Mouse (Mus musculus) forebrain, embryonic 12.5 days (tissue): ENCODE data around the gene Cd3e. TPM values are rescaled to one million over a fixed set of nuclear protein-coding genes. Genes with fewer than 3 reads are reported as not detected.
A peak's percentile ranks its signal among the peaks of the same experiment; 100 is the strongest.

Experiments
- ATAC-seq: fragments of 200-750 bp; cut with Nextera tagmentation; 2 replicates; pipeline ENCODE4 v1.8.0; 2017; ENCODE audit warnings: moderate TSS enrichment; ENCODE audit not compliant: low FRiP score
- H3K27ac ChIP-seq: fragments of 300-500 bp; sonication (generic); 2 replicates; pipeline ENCODE4 v1.5.1; 2016; ENCODE audit warnings: mild to moderate bottlenecking
- H3K27me3 ChIP-seq: fragments of 300-500 bp; sonication (generic); 2 replicates; pipeline ENCODE4 v1.6.1; 2016; ENCODE audit warnings: mild to moderate bottlenecking
- H3K36me3 ChIP-seq: fragments of 300-500 bp; sonication (generic); replicated peaks from 2 replicates; pipeline ENCODE4 v1.6.1; 2016; ENCODE audit warnings: mild to moderate bottlenecking
- H3K4me1 ChIP-seq: fragments of 300-500 bp; sonication (generic); 2 replicates; pipeline ENCODE4 v1.6.1; 2016
- H3K4me2 ChIP-seq: fragments of 300-500 bp; sonication (generic); 2 replicates; pipeline ENCODE4 v1.6.1; 2016; ENCODE audit warnings: mild to moderate bottlenecking, moderate library complexity
- H3K4me3 ChIP-seq: fragments of 300-500 bp; sonication (generic); replicated peaks from 2 replicates; pipeline ENCODE4 v1.5.1; 2016; ENCODE audit warnings: mild to moderate bottlenecking
- H3K9ac ChIP-seq: fragments of 300-500 bp; sonication (generic); 2 replicates; pipeline ENCODE4 v1.6.1; 2016; ENCODE audit warnings: mild to moderate bottlenecking
- H3K9me3 ChIP-seq: fragments of 300-500 bp; sonication (generic); 2 replicates; pipeline ENCODE4 v1.6.1; 2016
- WGBS: fragments of 180-500 bp; shearing (Covaris S2); methylation state at CpG from one replicate; pipeline ENCODE4 v1.1.7; 2016; 5-methylcytosine and 5-hydroxymethylcytosine counted together
- polyA plus RNA-seq: library from polyadenylated mRNA; unstranded; fragments of >200 nt; fragmentation: Nextera tagmentation; extraction: Ambion mirVana; gene quantifications from 2 replicates; pipeline ENCODE4 v1.2.1, GENCODE M21; 2016

Cd3e gene
- not detected in 2 replicates for polyA plus RNA-seq

DNA sequence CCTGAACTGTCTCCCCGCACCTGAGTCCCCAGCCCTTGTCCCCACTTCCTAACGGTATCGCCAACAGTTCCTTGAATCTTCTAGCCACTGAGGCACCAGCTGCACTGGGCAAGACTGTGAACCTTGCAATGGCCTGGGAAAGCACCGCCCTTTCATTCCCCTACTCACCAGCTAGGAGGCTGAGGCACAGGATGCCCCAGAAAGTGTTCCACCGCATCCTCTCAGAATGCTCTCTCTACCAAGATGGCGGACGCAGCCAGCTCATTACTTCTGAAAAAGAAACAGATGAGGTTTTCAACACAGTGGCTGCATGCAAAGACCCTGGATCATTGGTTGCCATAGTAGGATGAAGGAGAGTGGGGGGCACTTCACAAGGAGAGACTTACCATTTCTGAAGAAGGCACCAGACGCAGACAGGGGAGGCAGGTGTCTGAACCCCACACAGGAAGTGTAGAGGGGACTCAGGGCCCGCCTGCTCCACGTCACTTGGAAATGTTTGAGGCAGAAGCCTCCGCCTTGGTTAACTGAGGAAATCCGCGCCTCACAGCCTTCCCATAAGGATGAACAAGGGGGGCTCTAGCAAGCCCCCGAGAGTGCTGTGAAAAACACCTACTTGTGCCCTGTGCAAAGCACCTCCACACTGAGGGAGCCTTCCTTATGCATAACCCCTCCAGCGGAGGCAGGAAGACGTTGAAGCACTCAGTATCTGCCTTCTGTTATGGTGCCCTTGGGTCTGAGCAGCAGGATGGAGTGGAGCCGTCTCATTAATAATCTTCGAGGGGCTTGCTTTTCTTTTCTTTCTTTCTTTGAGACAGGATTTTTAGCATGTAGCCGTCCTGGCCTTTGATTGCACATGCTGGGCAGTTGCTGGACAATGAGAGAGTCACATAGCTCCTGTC, at the start of gene Cd3e:
Gene Cd3e, minus strand, starts transcription at position 448 of the 899 bp plus-strand sequence.
- Histone ChIP-seq H3K36me3 (no peaks in the 10 kb centered on the region), H3K4me2 (no peak within 1 kb of the TSS), H3K9me3 (no peaks in the 10 kb centered on the region), H3K4me1 (no peaks in the 10 kb centered on the region), H3K9ac (no peak within 1 kb of the TSS), H3K4me3 (no peak within 1 kb of the TSS), H3K27ac (no peak within 1 kb of the TSS), H3K27me3 (peaks cover 6% of the 10 kb centered on the region; the same call in 1 of the 2 replicates)
- ATAC-seq, result no peak
- WGBS, result 83% methylated on average over 19 of the region's 19 CpGs

DNA sequence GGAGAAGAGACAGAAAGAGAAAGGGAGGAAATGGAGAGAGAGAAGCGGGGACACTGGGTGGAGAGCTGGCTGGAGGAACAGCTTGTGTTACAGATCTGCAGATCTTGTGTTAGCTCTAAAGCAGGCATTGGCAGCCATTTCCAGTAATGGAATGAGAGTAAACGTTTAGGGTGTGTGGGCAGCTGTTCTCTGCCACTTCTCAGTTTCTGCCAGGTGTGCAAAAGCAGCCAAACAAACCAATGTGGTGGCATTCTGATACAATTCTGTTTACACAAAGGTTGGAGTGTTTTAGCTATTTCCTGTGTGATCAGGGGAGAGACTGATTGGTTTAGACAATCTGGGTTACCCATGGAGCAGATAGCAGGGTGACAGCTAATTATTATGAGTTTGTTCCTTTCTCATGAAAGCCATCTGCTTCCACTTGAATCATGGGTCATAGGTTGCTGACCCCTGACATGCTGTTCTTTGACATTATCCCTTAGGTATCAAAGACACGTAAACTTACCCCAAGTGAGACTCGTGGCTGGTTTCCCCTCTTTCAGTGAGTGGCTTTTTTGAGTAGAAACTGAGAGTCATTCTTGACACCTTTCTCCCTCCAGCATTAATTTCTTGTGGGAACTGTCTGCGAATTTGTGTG, 49.0 kb upstream of the Cd3e start:
- peaks cover 35% of the 10 kb centered on the region for H3K27me3 ChIP-seq

DNA sequence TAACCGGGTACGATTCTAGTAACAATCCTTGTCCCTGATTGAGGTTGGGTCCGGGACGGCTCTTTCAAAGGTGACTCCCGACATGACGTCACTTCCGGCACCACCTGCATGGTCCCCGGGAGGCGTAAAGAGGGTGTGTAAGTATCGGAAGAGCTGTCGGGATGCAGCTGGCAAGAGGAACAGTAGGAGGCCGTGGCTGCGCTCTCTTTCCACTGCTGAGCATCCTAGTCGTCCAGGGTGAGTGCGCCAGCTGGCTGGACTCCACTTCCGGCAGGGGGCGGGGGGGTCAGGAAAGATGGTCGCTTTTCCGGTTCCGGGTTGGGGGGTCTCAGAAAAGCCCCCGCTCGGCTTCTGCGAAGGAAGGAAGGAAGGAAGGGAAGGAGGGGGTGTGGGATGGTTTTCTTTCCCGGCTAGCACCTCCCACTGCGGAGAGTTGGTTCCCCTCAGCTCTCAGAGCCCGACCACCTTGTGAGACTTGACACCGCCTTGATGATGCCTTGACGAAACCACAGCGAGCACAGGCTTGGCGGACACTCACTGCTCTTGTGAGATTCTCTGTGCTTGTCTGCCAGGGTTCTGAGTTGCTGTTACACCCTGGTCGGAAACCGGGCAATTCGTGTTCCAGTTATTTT, 45.8 kb upstream of the Cd3e start, which contains the start of gene Mpzl3:
Gene Mpzl3, plus strand, starts transcription at position 105 of the 632 bp plus-strand sequence.
- peak; percentile 97 for ATAC-seq
- Histone ChIP-seq H3K27ac (peak within 1 kb of the TSS; percentile 98), H3K27me3 (peaks cover 40% of the 10 kb centered on the region), H3K4me3 (peak within 1 kb of the TSS; percentile 68), H3K4me1 (peaks cover 4% of the 10 kb centered on the region), H3K4me2 (peak within 1 kb of the TSS; percentile 64), H3K9ac (peak within 1 kb of the TSS; percentile 56), H3K36me3 (no peaks in the 10 kb centered on the region), H3K9me3 (no peaks in the 10 kb centered on the region)
- WGBS, result 0% methylated on average over 33 of the region's 33 CpGs

More for the DNA sequence above, 49.0 kb upstream of the Cd3e start:
- no peaks in the 10 kb centered on the region for H3K9me3 ChIP-seq
- 51% methylated on average over 5 of the region's 5 CpGs for WGBS
- no peak overlapping the region for H3K9ac ChIP-seq
- no peak for ATAC-seq
- H3K4me2 ChIP-seq, result no peak overlapping the region
- no peak overlapping the region for H3K27ac ChIP-seq
- no peak overlapping the region for H3K4me3 ChIP-seq
- H3K4me1 ChIP-seq, result peaks cover 4% of the 10 kb centered on the region
- no peaks in the 10 kb centered on the region for H3K36me3 ChIP-seq

DNA sequence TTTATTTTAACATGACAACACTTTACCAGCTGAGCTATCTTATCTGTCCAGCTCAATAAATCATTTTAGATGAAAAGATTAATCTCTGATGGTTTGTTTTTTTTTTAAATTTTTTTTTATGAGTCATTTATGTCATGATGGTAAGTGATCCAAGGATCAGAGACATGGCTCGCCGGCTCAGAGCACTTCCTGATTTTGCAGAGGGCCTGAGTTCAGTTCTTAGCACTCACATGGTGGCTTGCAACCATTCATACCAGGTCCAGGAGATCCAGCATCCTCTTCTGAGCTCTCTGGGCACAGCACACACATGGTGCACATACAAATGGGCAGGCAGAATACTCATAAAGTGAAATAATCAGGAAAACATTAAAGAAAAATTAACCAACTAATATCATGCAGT, 40.9 kb upstream of the Cd3e start:
- H3K9ac ChIP-seq, result no peak overlapping the region
- WGBS, result 85% methylated on average over 2 of the region's 2 CpGs
- ATAC-seq, result no peak
- H3K4me3 ChIP-seq, result no peak overlapping the region
- no peaks in the 10 kb centered on the region for H3K9me3 ChIP-seq
- H3K27me3 ChIP-seq, result peaks cover 29% of the 10 kb centered on the region
- no peak overlapping the region for H3K4me2 ChIP-seq
- no peaks in the 10 kb centered on the region for H3K36me3 ChIP-seq
- no peak overlapping the region for H3K27ac ChIP-seq
- peaks cover 4% of the 10 kb centered on the region for H3K4me1 ChIP-seq

DNA sequence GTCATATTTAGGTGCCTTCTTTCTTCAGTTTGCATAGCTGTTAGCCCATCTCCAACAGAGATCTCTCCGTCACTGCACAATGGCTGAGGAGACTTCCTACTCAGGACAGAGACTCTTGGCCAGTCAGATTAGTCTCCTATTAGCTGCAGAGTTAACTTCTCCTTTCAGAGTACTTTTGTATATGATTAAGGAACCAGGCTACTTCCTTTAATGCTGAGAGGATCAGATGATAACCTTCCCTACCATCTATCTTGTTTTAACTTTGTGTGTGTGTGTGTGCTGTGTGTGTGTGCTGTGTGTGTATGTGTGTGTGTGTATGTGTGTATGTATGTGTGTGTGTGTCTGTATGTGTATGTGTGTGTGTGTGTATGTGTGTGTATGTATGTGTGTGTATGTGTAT, 40.3 kb upstream of the Cd3e start:
- no peak overlapping the region for H3K9ac ChIP-seq
- H3K4me1 ChIP-seq, result peaks cover 4% of the 10 kb centered on the region
- ATAC-seq, result no peak
- H3K9me3 ChIP-seq, result no peaks in the 10 kb centered on the region
- no peak overlapping the region for H3K27ac ChIP-seq
- WGBS, result 83% methylated on average over 1 of the region's 1 CpGs
- no peaks in the 10 kb centered on the region for H3K36me3 ChIP-seq
- H3K4me2 ChIP-seq, result no peak overlapping the region
- H3K4me3 ChIP-seq, result no peak overlapping the region
- H3K27me3 ChIP-seq, result peaks cover 29% of the 10 kb centered on the region

DNA sequence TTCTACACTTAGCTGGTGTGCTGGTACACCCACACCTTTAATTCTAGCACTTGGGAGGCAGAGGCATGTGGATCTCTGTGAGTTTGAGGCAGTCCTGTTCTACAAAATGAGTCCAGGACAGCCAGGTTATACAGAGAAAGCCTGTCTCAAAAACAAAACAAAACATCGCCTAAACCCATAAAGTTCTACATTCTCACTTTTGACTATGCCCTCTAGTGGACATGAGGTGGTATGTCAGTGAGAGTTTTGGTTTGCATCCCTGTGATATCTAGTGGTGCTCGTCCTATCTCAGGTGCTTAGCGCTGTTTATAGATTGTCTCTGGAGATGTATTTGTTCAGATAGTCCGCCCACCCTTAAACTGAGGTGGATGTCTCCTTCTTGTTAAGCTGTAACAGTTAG, 39.1 kb upstream of the Cd3e start:
- Histone ChIP-seq H3K27ac (no peak overlapping the region), H3K4me2 (no peak overlapping the region), H3K9me3 (no peaks in the 10 kb centered on the region), H3K9ac (no peak overlapping the region), H3K36me3 (no peaks in the 10 kb centered on the region), H3K27me3 (peaks cover 41% of the 10 kb centered on the region), H3K4me1 (no peaks in the 10 kb centered on the region), H3K4me3 (no peak overlapping the region)
- 25% methylated on average over 4 of the region's 4 CpGs for WGBS
- no peak for ATAC-seq

DNA sequence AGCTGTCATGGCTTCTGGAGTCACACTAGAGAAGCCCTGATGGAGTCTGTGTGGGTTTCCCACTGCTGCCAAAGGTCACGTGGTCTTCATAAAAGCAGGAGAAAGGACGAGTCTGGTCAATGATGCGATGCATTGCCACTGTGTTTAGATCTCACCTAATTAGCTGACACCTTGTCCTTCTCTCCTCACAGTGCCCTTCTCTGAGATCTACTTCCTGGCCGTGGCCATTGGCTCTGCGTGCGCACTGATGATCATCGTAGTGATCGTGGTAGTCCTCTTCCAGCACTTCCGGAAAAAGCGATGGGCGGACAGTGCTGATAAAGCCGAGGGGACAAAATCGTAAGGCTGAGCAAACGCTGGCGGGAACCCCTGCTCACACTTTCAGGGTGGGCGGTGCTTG, 37.5 kb upstream of the Cd3e start:
- H3K9ac ChIP-seq, result no peak overlapping the region
- peaks cover 3% of the 10 kb centered on the region for H3K4me1 ChIP-seq
- no peak overlapping the region for H3K4me2 ChIP-seq
- peaks cover 50% of the 10 kb centered on the region for H3K27me3 ChIP-seq
- ATAC-seq, result no peak
- H3K27ac ChIP-seq, result no peak overlapping the region
- no peaks in the 10 kb centered on the region for H3K9me3 ChIP-seq
- 93% methylated on average over 16 of the region's 16 CpGs for WGBS
- no peaks in the 10 kb centered on the region for H3K36me3 ChIP-seq
- H3K4me3 ChIP-seq, result no peak overlapping the region

DNA sequence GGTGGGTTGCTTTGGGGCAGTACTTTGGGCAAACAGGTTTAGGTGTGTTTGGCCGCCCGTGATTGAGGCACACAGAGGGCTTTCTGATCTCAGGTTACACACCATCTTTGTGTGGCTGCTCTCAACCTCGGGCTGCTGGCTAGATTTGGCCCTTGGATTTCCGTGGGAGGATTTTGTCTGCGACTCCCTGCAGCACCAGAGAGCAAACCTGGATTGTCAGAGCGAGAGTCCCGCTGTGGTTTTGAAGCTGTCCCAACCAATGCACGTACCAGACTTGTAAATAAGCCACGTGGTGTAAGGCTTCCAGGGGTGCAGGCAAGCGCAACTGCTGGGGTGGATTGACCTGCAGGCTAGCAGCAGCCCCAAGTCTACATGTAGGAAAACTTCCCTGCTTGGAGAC, 33.5 kb upstream of the Cd3e start:
- Histone ChIP-seq H3K4me2 (peak overlapping the region; percentile 24), H3K9ac (no peak overlapping the region), H3K4me1 (peaks cover 10% of the 10 kb centered on the region), H3K9me3 (no peaks in the 10 kb centered on the region), H3K27me3 (peaks cover 78% of the 10 kb centered on the region), H3K36me3 (no peaks in the 10 kb centered on the region), H3K4me3 (no peak overlapping the region), H3K27ac (no peak overlapping the region)
- ATAC-seq, result no peak
- 1% methylated on average over 10 of the region's 10 CpGs for WGBS

DNA sequence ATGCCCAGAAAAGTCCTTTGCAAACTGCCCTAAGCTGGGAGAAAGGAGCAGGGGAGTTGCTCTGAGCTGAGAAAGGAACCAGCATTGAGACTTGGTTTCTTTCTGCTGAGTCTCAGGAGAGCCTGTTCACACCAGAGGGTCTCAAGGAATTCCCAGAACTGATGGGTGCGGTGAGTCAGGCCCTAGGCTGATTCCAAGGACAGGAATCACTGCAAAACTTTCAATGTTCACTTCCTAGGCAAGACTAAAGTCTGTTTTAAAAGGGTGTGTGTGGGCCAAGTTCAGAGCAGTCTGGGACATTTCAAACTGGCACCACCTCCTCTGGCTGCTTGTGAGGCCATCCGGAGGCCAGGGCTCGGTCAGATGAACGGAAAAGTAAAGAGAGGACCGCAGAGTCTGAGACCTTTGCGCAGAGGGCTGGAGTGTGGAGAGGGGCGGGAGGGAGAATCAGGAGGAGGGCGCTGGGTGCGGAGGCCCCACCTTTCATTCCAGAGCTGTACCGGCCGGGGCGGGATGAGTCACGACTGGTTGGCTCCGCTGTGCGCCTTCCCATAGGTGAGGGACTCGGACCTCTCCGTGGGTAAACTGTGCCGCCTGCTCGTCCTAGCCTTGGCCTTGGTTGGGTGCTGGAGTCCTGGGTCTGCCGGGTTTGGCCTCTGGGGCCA, 32.8 kb upstream of the Cd3e start:
- Histone ChIP-seq H3K36me3 (no peaks in the 10 kb centered on the region), H3K27ac (no peak overlapping the region), H3K9me3 (no peaks in the 10 kb centered on the region), H3K9ac (no peak overlapping the region), H3K4me1 (peaks cover 10% of the 10 kb centered on the region), H3K4me2 (peak overlapping the region; percentile 24), H3K27me3 (peaks cover 81% of the 10 kb centered on the region), H3K4me3 (peak overlapping the region; percentile 12; the same call in 1 of the 2 replicates)
- 1% methylated on average over 20 of the region's 20 CpGs for WGBS
- ATAC-seq, result no peak

DNA sequence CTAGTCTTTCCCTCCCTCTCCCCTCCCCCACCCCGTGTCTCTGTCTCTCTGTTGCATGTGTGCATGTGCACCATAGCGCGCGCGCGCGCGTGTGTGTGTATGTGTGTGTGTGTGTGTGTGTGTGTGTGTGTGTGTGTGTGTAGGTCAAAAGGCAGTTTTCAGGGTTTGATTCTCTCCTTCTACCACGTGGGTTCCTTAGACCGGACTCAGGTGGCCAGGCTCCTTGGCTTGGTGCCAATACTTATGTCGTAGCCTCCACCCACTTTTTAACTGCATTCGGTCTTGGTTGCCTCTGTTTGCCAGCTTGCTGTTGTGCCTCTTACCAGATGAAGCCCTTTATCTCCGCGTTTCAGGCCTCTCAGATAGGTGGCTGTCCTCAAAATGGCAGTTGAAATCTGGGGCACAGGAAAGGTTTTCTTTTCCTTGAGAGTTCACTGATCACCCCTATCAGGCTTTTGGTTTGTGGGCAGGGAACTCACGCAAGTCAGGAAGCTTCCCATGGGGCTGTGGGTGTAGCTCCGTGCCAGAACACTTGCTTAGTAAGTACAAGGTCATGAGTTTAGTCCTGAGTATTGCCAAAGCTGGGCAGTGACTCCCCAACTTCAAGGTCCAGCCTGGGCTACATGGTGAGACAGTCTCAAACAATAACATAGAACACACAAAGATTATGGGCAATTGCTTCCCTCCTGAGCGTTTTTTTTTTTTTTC, 31.9 kb upstream of the Cd3e start:
- ATAC-seq, result no peak
- Histone ChIP-seq H3K9me3 (no peaks in the 10 kb centered on the region), H3K36me3 (no peaks in the 10 kb centered on the region), H3K27ac (no peak overlapping the region), H3K9ac (no peak overlapping the region), H3K4me1 (peaks cover 10% of the 10 kb centered on the region), H3K4me3 (no peak overlapping the region), H3K4me2 (no peak overlapping the region), H3K27me3 (peaks cover 73% of the 10 kb centered on the region)
- 40% methylated on average over 17 of the region's 17 CpGs for WGBS

DNA sequence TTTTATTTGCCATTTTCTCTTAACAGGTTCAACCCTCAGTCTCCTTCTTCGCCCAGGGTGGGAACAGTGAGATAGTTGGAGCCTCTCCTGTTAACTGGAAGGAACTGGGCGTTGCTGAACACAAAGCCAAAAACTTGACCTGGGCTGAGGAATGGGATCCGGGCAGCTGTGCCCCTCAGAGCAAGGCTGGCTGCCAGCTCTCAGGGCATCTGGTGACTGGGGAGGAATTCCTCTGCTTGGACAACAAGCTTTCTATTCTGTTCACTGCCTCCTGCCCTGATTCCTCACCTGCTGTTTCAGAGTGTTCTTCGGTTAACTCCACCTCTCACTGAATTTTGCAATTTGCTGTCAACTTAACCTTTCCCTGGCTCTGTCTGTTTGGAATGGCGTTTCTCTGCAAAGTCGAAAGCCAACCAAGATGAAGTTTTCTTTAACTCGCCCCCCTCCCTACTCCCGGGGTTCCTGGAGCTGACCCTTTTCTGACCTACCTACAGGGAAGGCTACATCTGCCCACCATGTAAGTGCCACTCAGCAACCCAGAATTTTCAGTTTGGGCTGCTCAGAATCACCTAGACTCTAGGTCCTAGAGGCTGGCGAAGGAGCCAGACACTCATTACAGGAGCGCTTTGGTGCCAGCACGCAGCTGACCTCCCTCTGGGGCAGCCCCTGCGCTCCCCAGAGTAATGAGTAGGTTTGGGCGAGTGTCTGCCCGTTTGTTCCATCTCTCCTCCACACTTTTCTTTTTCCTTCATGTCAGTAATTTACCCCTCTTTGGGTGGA, 30.8 kb upstream of the Cd3e start:
- Histone ChIP-seq H3K4me2 (no peak overlapping the region), H3K4me1 (peaks cover 10% of the 10 kb centered on the region), H3K27me3 (peaks cover 73% of the 10 kb centered on the region), H3K4me3 (no peak overlapping the region), H3K27ac (no peak overlapping the region), H3K36me3 (no peaks in the 10 kb centered on the region), H3K9me3 (no peaks in the 10 kb centered on the region), H3K9ac (no peak overlapping the region)
- ATAC-seq, result no peak
- WGBS, result 16% methylated on average over 14 of the region's 14 CpGs
